Mouse (Mus musculus): Measurements from ENCODE around the gene Lnx1. TPM values are rescaled to one million over a fixed set of nuclear protein-coding genes. Genes with fewer than 3 reads are reported as not detected.

Gene Lnx1
- polyA plus RNA-seq, 1 experiment from 2014 or later: 3.2 TPM

DNA sequence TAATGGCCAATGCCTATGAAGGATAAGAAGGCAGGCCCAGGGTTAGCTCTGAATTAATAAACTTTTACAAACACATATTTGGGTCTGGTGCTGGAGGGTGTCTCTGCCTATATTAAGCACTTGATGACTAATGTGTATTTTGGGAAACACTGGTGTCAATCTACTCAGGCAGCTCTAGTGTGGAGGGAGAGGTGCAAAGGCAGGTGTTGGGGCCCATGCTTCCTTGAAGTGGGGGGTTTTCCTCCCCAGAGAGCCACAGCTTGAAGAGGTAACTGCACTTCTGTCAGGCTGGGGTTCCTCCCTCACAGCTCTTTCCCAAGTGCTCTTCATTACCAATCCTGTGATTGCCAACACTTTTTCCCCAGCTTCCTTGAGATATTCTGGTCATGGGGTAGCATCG lies 20.0 kb downstream of the Lnx1 start:
- Histone ChIP-seq H3K4me2 (replicated peaks; ENCODE audit: low read depth, low read length) (no peak overlapping the region), H3K4me3 (ENCODE audit: low read length) (no peak overlapping the region), H3K27me3 (ENCODE audit: insufficient read depth, low read length) (no peaks in the 10 kb centered on the region), H3K36me3 (ENCODE audit: insufficient read depth, low read length) (no peaks in the 10 kb centered on the region), H3K9me3 (ENCODE audit: low read length) (no peaks in the 10 kb centered on the region), H3K4me1 (ENCODE audit: insufficient read depth, low read length) (no peaks in the 10 kb centered on the region), H3K9ac (replicated peaks; ENCODE audit: low read length) (no peak overlapping the region), H3K27ac (ENCODE audit: low read length) (no peak overlapping the region)
- WGBS: 95% methylated on average over 1 of the region's 1 CpGs
- no peak for ATAC-seq (ENCODE audit: low FRiP score, low TSS enrichment)

DNA sequence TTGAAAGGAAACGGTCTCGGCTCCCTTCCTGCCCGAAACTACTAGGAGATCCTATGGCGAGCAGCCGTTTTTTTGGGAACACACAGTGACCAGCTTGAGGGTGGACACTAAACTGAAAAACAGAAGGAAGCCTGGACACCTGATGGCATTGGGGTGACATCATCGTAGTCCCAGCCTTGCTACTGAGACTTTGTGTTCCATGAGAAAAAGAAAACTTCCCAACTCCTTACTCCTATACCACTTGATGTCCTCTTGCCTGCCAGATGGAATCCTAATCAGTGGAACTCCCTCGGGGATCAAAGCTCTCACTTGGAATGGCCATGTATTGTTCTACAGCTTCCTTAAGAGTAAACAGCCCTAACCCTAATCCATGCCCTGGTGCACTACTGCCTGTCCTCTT lies 23.1 kb downstream of the Lnx1 start:
- Histone ChIP-seq H3K4me3 (ENCODE audit: low read length) (no peak overlapping the region), H3K27me3 (ENCODE audit: insufficient read depth, low read length) (no peaks in the 10 kb centered on the region), H3K9ac (replicated peaks; ENCODE audit: low read length) (no peak overlapping the region), H3K36me3 (ENCODE audit: insufficient read depth, low read length) (no peaks in the 10 kb centered on the region), H3K4me2 (replicated peaks; ENCODE audit: low read depth, low read length) (no peak overlapping the region), H3K9me3 (ENCODE audit: low read length) (no peaks in the 10 kb centered on the region), H3K4me1 (ENCODE audit: insufficient read depth, low read length) (no peaks in the 10 kb centered on the region), H3K27ac (ENCODE audit: low read length) (no peak overlapping the region)
- no peak for ATAC-seq (ENCODE audit: low FRiP score, low TSS enrichment)
- 84% methylated on average over 7 of the region's 7 CpGs for WGBS

DNA sequence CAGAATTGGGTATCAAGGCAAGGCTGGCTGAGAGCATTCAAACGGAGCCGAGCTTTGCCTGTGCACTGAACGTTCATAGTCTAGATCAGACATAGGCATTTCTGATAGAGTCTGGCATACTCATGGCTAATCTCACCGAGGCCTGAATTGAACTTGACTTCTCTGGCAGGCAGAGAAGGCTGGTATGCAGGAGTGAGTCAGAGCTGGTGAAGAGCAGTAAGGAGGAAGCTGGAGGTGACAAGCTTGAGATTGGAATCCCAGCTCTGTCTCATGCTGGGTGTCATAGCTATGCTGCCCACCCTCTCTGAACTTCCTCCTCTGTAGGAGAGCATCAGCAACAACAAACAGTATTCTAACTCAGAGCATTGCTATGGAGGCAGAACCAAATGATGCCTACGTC lies 24.0 kb downstream of the Lnx1 start:
- H3K27ac ChIP-seq (ENCODE audit: low read length): no peak overlapping the region
- H3K4me1 ChIP-seq (ENCODE audit: insufficient read depth, low read length): no peaks in the 10 kb centered on the region
- no peak overlapping the region for H3K4me3 ChIP-seq (ENCODE audit: low read length)
- 89% methylated on average over 5 of the region's 5 CpGs for WGBS
- H3K4me2 ChIP-seq (replicated peaks; ENCODE audit: low read depth, low read length): no peak overlapping the region
- H3K9ac ChIP-seq (replicated peaks; ENCODE audit: low read length): no peak overlapping the region
- no peaks in the 10 kb centered on the region for H3K27me3 ChIP-seq (ENCODE audit: insufficient read depth, low read length)
- ATAC-seq (ENCODE audit: low FRiP score, low TSS enrichment): no peak
- no peaks in the 10 kb centered on the region for H3K9me3 ChIP-seq (ENCODE audit: low read length)
- no peaks in the 10 kb centered on the region for H3K36me3 ChIP-seq (ENCODE audit: insufficient read depth, low read length)

DNA sequence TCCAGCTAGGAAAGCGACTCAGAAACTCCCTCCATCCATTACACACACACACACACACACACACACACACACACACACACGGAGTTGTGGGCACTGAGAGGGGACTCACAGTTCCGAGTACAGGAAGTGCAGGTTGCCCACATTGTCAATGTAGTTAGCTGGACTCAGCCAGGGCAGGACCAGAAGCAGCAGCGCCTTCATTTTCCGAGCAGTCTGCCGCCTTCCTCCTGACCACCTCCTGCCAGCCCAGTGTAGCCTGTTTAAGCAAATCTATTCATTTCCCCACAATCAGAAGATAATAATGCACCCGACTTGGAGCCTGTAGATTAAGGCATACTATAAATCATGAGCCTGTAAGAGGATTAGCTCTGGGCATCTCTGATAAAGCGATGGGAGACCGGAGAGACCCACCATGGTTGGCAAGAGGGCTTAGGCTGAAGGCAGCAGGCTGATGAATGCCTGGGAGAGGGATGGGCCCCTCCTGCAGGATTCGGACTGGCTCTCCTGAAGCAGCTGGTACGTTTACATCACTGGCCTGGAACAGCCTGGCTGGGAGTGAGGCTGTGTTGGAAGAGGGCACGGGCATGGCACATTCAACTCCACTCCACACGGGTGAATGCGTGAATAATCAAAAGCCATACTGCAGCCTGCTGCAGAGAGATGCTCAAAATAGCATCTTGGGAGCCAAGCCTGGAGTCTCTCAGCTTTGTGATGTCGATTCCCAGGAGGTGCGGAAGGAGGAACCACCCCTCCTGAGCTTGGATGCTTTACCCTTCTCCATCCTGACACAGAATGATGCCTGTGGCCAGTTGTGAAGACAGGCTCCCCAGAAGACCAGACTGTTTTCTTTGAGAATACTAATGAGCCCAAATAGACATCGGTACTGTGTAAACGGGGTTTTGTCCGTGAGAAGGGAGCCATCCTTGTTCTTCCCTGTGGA lies 25.0 kb downstream of the Lnx1 start:
- H3K4me2 ChIP-seq (replicated peaks; ENCODE audit: low read depth, low read length): no peak overlapping the region
- ATAC-seq (ENCODE audit: low FRiP score, low TSS enrichment): no peak
- no peak overlapping the region for H3K4me3 ChIP-seq (ENCODE audit: low read length)
- H3K36me3 ChIP-seq (ENCODE audit: insufficient read depth, low read length): no peaks in the 10 kb centered on the region
- no peak overlapping the region for H3K27ac ChIP-seq (ENCODE audit: low read length)
- no peaks in the 10 kb centered on the region for H3K9me3 ChIP-seq (ENCODE audit: low read length)
- no peaks in the 10 kb centered on the region for H3K27me3 ChIP-seq (ENCODE audit: insufficient read depth, low read length)
- no peaks in the 10 kb centered on the region for H3K4me1 ChIP-seq (ENCODE audit: insufficient read depth, low read length)
- 75% methylated on average over 19 of the region's 19 CpGs for WGBS
- no peak overlapping the region for H3K9ac ChIP-seq (replicated peaks; ENCODE audit: low read length)

DNA sequence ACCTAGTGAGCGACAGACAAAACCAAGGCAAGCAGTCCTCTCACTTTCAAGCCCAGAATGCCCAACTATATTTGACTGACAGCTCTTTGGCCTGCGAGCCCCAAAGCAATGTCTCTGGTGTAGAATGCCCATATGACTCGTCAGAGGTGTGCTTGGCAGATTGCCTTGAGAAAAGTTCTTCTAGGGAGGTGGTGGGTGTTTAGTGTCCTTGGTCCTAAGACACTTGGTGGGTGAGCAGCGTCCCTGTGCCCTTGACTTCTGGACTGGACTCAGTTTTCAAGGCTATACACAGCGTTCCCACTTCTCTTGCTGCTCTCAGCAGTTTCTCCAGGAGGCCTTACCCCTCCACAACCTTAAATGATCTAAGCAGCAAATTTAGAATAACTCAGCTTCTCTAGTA lies 30.2 kb downstream of the Lnx1 start:
- H3K4me3 ChIP-seq (ENCODE audit: low read length): no peak overlapping the region
- H3K9ac ChIP-seq (replicated peaks; ENCODE audit: low read length): no peak overlapping the region
- H3K36me3 ChIP-seq (ENCODE audit: insufficient read depth, low read length): no peaks in the 10 kb centered on the region
- H3K9me3 ChIP-seq (ENCODE audit: low read length): no peaks in the 10 kb centered on the region
- no peak for ATAC-seq (ENCODE audit: low FRiP score, low TSS enrichment)
- no peaks in the 10 kb centered on the region for H3K27me3 ChIP-seq (ENCODE audit: insufficient read depth, low read length)
- WGBS: 86% methylated on average over 5 of the region's 5 CpGs
- no peaks in the 10 kb centered on the region for H3K4me1 ChIP-seq (ENCODE audit: insufficient read depth, low read length)
- no peak overlapping the region for H3K4me2 ChIP-seq (replicated peaks; ENCODE audit: low read depth, low read length)
- H3K27ac ChIP-seq (ENCODE audit: low read length): no peak overlapping the region

DNA sequence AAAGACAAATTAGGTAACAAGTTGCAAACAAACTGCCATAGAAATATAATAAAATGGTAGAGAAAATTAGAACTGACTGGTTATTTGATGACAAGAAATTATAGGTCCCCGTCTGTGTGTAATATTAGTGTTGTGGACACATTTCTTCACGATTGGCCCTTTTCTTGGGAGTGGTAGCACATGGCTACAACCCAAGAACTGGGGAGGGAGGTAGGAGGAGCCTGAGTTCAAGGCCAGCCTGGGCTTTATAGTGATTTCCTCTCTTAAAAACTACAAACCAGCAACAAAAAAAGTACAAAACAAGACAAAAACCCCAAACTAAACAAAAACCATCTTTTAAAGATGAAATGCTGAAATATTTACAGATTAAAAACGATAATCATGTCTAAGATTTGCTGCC lies 31.8 kb downstream of the Lnx1 start:
- H3K9ac ChIP-seq (replicated peaks; ENCODE audit: low read length): no peak overlapping the region
- no peak for ATAC-seq (ENCODE audit: low FRiP score, low TSS enrichment)
- H3K4me1 ChIP-seq (ENCODE audit: insufficient read depth, low read length): no peaks in the 10 kb centered on the region
- no peak overlapping the region for H3K27ac ChIP-seq (ENCODE audit: low read length)
- no peak overlapping the region for H3K4me2 ChIP-seq (replicated peaks; ENCODE audit: low read depth, low read length)
- no peaks in the 10 kb centered on the region for H3K36me3 ChIP-seq (ENCODE audit: insufficient read depth, low read length)
- H3K4me3 ChIP-seq (ENCODE audit: low read length): no peak overlapping the region
- 86% methylated on average over 3 of the region's 3 CpGs for WGBS
- H3K27me3 ChIP-seq (ENCODE audit: insufficient read depth, low read length): no peaks in the 10 kb centered on the region
- H3K9me3 ChIP-seq (ENCODE audit: low read length): no peaks in the 10 kb centered on the region

DNA sequence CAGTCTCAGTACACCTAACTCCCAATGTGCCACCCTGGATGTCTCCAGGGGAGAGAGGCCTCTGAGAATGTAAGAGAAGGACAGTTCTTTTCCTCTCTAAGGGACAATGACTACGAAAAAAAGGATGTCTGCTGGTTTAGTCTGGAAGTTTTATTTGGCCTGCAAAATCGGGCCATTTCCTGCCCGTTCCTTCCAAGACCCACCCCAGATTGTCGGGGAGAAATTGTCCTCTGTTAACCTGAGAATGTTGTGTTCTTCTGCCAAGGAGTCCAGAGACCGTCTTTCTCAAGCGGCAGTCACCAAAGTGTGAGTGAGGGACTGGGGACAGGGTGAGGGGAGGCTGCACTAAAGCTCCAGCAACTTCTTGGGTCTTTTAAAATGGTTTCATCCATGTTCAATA lies 32.8 kb downstream of the Lnx1 start:
- no peak for ATAC-seq (ENCODE audit: low FRiP score, low TSS enrichment)
- Histone ChIP-seq H3K4me2 (replicated peaks; ENCODE audit: low read depth, low read length) (no peak overlapping the region), H3K4me3 (ENCODE audit: low read length) (no peak overlapping the region), H3K9ac (replicated peaks; ENCODE audit: low read length) (no peak overlapping the region), H3K27me3 (ENCODE audit: insufficient read depth, low read length) (no peaks in the 10 kb centered on the region), H3K27ac (ENCODE audit: low read length) (no peak overlapping the region), H3K9me3 (ENCODE audit: low read length) (no peaks in the 10 kb centered on the region), H3K36me3 (ENCODE audit: insufficient read depth, low read length) (no peaks in the 10 kb centered on the region), H3K4me1 (ENCODE audit: insufficient read depth, low read length) (no peaks in the 10 kb centered on the region)
- 71% methylated on average over 6 of the region's 6 CpGs for WGBS

DNA sequence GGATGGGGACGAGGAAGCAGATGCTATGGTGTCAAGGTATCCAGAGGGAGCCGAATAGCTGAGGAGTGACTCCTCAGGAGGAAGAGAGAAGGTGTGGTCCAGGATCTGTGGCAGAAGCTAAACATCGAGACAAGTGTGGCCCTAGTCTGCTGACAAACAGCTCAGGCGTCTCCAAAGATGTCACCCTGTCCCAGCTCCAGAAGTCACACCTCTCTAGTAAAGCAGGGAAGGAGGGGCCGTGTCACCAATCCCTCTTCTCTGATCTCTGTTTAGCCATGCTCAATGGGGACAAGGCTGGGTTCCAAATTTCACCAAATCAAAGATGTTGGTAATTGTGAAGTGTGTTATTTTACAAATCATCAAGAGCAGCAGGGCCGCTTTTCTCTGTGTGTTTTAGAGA lies 33.8 kb downstream of the Lnx1 start:
- H3K4me1 ChIP-seq (ENCODE audit: insufficient read depth, low read length): no peaks in the 10 kb centered on the region
- ATAC-seq (ENCODE audit: low FRiP score, low TSS enrichment): no peak
- no peaks in the 10 kb centered on the region for H3K27me3 ChIP-seq (ENCODE audit: insufficient read depth, low read length)
- no peaks in the 10 kb centered on the region for H3K9me3 ChIP-seq (ENCODE audit: low read length)
- no peak overlapping the region for H3K4me3 ChIP-seq (ENCODE audit: low read length)
- WGBS: 39% methylated on average over 6 of the region's 6 CpGs
- no peak overlapping the region for H3K4me2 ChIP-seq (replicated peaks; ENCODE audit: low read depth, low read length)
- H3K27ac ChIP-seq (ENCODE audit: low read length): no peak overlapping the region
- no peak overlapping the region for H3K9ac ChIP-seq (replicated peaks; ENCODE audit: low read length)
- no peaks in the 10 kb centered on the region for H3K36me3 ChIP-seq (ENCODE audit: insufficient read depth, low read length)

DNA sequence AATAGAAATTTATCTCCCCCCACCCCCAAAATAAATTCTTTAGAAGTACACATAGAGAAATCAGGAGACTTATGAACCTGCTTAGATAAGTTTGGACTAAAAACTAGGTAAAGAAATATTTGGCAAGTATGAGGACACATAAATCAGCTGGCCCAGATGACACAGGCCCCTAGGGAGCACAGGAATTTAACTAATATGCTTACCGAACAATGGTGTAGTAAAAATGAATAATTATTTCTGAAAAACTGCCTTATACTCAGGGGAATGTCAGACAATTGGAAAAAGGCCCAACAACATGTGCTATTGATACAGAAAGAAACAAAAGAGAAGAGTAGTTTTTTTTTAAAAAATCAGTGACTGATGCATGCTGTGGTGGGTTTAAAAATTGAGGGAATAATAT lies 40.1 kb downstream of the Lnx1 start:
- no peak for ATAC-seq (ENCODE audit: low FRiP score, low TSS enrichment)
- Histone ChIP-seq H3K4me1 (ENCODE audit: insufficient read depth, low read length) (peaks cover 7% of the 10 kb centered on the region; the same call in 1 of the 2 replicates), H3K36me3 (ENCODE audit: insufficient read depth, low read length) (no peaks in the 10 kb centered on the region), H3K9me3 (ENCODE audit: low read length) (no peaks in the 10 kb centered on the region), H3K27ac (ENCODE audit: low read length) (no peak overlapping the region), H3K9ac (replicated peaks; ENCODE audit: low read length) (no peak overlapping the region), H3K27me3 (ENCODE audit: insufficient read depth, low read length) (no peaks in the 10 kb centered on the region), H3K4me2 (replicated peaks; ENCODE audit: low read depth, low read length) (no peak overlapping the region), H3K4me3 (ENCODE audit: low read length) (no peak overlapping the region)
- WGBS: 60% methylated on average over 1 of the region's 1 CpGs

DNA sequence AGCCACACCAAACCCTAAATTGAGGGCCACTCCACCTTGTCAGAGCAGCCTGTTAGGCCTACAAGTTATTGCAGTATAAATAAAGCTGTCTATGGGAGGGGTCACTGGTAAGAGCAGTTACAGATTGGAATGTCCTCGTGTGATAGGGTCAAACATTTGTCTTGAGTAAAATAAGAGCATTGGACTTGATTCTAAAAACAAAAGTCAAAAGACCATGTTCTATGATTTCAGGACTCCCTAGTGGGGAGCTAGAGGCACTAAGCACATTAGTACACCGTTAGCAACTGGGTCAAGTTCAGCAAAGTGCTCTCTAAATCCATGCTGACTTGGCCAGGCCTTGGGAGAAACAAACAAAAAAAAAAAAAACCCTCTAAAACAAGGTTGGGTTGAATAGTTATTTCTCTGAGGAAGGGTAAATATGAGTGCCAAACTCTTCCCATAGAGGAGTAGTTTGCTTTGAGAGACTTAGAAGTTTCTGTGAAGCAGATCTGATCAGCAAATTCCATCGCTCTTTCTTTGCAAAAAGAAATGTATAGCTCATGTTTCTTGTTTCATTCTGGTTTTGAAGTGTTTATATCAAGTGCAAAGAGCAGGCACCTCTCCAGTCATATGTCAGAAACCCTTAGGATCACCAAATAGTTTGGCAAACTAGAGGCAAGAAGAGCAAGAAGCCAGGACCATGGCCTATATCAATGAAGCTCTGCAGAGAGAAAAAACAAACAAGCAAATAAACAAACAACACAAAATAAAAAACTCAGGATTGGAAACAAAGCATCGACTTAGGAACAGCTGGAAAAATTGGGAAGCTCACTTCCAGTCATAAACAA lies 40.8 kb downstream of the Lnx1 start:
- Histone ChIP-seq H3K9ac (replicated peaks; ENCODE audit: low read length) (no peak overlapping the region), H3K36me3 (ENCODE audit: insufficient read depth, low read length) (no peaks in the 10 kb centered on the region), H3K27ac (ENCODE audit: low read length) (no peak overlapping the region), H3K27me3 (ENCODE audit: insufficient read depth, low read length) (no peaks in the 10 kb centered on the region), H3K4me2 (replicated peaks; ENCODE audit: low read depth, low read length) (no peak overlapping the region), H3K4me3 (ENCODE audit: low read length) (no peak overlapping the region), H3K9me3 (ENCODE audit: low read length) (no peaks in the 10 kb centered on the region), H3K4me1 (ENCODE audit: insufficient read depth, low read length) (peaks cover 7% of the 10 kb centered on the region; the same call in 1 of the 2 replicates)
- WGBS: 40% methylated on average over 4 of the region's 4 CpGs
- ATAC-seq (ENCODE audit: low FRiP score, low TSS enrichment): no peak

Measured in kidney, embryonic 16.5 days (tissue).